Mouse (Mus musculus) heart, postnatal 25 days (tissue): ENCODE measurements around the gene B3galt5. TPM values are rescaled to one million over a fixed set of nuclear protein-coding genes. Genes with fewer than 3 reads are reported as not detected.
"Not testable (repeated sequence)": the region's sequence is repeated elsewhere in the genome, so short reads cannot be mapped to it uniquely, and the experiment has no call there.

ENCODE experiments used
- DNase-seq: peaks from one replicate; pipeline ENCODE4 v3.0.0; 2022; ENCODE audit warnings: low spot score
- intact Hi-C: fragments of 180-260 bp; cut with DNase I; formaldehyde crosslinking; loops from one replicate; pipeline ENCODE4 v1.15.1; 2025
- total RNA-seq, 2 experiments: library from RNA; stranded (reverse); gene quantifications; 2 replicates each; pipeline ENCODE4 v1.2.3; 2021

Gene B3galt5
- total RNA-seq, 2 experiments from 2014 or later: not detected

GRCm38 (mm10) chr16:96326110-96326999 lies 90.8 kb downstream of the B3galt5 start:
- DNase-seq: no peak
- intact Hi-C loops: loop anchor here (5.0 kb wide), 1 partner anchor 74 kb away; no protein-coding TSS in a partner anchor

DNA sequence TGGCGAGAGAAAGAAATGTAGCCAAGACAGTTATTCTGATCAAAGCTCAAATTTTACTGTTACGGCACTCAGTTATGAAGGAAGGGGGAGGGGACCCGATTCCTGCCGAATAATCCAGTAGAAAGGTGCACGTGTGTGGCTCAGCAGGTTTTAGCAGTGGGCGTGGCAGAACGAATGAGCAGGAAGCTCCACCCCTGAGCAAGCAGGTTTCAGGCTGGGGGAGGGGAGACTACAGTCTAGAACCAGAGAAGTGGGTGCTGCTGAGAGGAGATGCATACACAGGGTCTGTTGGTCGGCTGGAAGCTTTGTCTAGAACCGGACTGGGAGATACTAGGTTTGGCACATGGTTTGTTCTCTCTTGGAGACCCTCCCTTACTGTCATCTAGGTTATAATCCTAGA lies 91.7 kb downstream of the B3galt5 start:
- intact Hi-C loops: loop anchor here (5.0 kb wide), 1 partner anchor 75 kb away; no protein-coding TSS in a partner anchor
- not testable (repeated sequence) for DNase-seq

DNA sequence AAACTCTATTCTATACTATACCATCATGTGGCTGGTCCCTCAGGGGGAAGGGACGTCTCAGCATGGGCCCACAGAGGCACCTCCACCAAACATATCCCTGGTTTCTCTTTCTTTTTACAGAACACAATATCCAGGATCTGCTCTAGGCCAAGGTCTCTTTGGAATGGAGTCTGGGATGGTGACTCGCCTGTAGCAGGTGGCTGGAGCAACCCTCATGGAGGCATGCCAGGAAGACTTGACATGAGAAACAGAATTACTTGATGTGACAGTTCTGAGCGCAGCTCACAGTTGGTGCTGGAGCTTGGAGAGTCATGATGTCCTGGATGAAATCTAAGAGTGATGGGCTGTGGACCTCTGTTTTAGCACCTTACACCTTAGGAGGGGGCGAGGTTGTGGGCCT lies 104.0 kb downstream of the B3galt5 start:
- intact Hi-C loops: no loop called here
- DNase-seq: no peak

- DNase-seq: no peak
- intact Hi-C loops: loop anchor here (1.0 to 5.0 kb wide), 2 partner anchors 111 to 184 kb away; no protein-coding TSS in a partner anchor
These were observed 105.7 kb downstream of the B3galt5 start for GRCm38 (mm10) chr16:96341269-96341668.

GRCm38 (mm10) chr16:96341945-96342344 lies 106.3 kb downstream of the B3galt5 start:
- DNase-seq: no peak
- intact Hi-C loops: loop anchor here (1.0 to 5.0 kb wide), 2 partner anchors 112 to 185 kb away; no protein-coding TSS in a partner anchor

DNA sequence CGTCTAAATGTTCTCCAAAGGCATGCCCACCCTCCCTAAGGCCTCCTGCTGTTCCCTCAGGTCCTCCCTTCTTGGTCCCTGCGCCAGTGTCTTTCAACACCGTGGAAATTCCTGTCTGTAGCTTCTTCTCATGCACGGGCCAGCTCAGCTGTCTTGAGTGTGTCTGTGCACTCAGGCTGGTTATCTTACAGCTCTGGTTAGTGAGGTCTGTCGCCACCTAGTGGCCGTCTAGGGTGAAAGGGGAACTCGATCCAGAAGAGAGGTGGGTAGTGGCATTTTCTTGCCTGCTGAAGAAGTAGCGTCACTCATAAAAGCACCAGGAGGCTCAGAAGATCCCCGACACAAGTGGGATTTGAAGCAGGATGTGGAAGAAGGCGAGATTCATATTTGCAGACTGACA lies 109.5 kb downstream of the B3galt5 start:
- intact Hi-C loops: loop anchor here (5.0 kb wide), 1 partner anchor 298 kb away; no protein-coding TSS in a partner anchor
- DNase-seq: peak; percentile 19

GRCm38 (mm10) chr16:96348070-96348469 lies 112.5 kb downstream of the B3galt5 start:
- DNase-seq: no peak
- intact Hi-C loops: loop anchor here (5.0 kb wide), 1 partner anchor 301 kb away; no protein-coding TSS in a partner anchor

DNA sequence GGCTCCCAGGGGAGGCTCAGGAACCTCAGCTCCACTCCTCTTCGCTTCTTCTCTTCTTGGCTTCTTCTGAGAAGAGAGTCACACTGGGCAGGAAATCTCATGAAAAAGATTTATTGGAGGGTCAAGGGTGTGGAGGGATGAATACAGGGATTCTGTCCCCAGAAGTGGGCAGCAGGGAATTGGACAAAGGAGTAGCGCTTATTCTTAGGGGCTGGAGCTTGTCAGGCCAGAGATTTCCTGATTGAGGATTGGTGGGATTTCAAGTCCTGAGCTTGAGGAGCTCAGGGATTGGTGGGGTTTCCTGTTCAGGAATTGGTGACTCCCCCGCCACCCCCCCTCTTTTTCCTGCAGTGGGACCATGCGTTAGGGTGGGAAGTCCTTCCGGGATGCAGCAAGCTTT lies 113.2 kb downstream of the B3galt5 start:
- no peak for DNase-seq
- intact Hi-C loops: loop anchor here (5.0 kb wide), 1 partner anchor 301 kb away; no protein-coding TSS in a partner anchor

- DNase-seq: no peak
- intact Hi-C loops: loop anchor here (10.0 kb wide), 1 partner anchor 463 kb away; no protein-coding TSS in a partner anchor
These were observed 115.9 kb downstream of the B3galt5 start for GRCm38 (mm10) chr16:96351520-96351919.

GRCm38 (mm10) chr16:96353296-96353896 lies 117.8 kb downstream of the B3galt5 start:
- DNase-seq: no peak
- intact Hi-C loops: loop anchor here (10.0 kb wide), 1 partner anchor 461 kb away; no protein-coding TSS in a partner anchor

- no peak for DNase-seq
- intact Hi-C loops: loop anchor here (10.0 kb wide), 1 partner anchor 461 kb away; no protein-coding TSS in a partner anchor
These were observed 118.4 kb downstream of the B3galt5 start for GRCm38 (mm10) chr16:96353996-96354395.

DNA sequence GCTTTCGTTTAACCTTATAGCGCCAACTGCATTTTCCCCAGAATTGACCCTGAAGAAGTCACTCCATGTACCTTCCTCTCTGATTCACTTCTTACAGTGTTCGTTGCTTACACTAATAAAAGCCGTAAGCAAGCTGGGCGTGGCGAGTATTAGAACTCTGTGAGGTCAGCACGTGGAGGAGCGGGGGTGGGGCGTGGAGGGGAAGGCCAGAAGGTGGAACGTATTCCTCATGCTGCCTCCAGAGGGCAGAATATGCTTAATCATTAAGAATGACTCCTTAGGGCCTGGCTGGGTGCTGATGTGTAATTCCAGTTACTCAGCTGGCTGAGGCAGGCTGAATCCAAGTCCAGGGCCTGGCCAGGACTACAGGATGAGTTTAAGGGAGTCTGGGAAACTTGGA lies 122.3 kb downstream of the B3galt5 start:
- DNase-seq: peak; percentile 20
- intact Hi-C loops: loop anchor here (1.0 to 10.0 kb wide), 3 partner anchors 254 to 457 kb away; no protein-coding TSS in a partner anchor

DNA sequence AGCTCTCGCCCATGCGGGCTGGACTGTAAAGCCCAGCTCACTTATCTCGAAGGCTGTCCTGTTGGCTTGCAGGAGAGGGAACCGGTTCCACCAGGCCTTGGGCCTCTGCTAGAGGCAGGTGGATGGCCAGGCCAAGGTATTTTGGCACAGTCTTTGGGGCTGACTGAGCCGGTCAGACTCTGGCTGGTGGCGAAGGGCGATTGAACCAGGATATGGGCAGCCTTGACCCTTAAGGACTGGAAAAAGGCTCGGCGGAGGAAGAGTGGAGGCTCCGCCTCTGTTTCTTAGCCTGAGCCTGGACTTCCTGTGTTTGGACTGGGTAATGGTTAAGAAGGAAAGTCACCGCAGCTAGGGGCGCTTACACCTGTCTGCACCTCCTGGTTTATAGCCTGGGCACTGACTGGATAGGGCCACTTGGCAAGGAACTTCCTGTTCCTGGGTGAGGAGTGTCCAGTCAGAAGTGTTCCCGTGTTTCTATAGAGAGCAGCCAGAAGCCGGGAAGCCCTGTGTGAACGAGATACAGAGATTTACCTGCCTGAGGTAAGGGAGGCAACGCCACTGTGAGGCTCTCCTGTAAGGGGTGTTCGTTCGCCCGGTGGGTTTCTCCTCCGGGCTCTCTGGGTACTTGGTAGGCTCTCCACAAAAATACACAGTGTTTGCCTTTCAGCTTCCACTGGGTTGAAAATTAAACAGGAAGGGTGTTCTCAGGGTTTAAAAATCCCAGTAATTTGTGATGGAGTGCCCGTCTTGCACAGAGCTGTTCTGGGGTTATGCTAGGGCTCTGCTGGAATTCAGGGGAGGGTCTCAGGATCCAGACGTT lies 125.9 kb downstream of the B3galt5 start:
- intact Hi-C loops: no loop called here
- no peak for DNase-seq

DNA sequence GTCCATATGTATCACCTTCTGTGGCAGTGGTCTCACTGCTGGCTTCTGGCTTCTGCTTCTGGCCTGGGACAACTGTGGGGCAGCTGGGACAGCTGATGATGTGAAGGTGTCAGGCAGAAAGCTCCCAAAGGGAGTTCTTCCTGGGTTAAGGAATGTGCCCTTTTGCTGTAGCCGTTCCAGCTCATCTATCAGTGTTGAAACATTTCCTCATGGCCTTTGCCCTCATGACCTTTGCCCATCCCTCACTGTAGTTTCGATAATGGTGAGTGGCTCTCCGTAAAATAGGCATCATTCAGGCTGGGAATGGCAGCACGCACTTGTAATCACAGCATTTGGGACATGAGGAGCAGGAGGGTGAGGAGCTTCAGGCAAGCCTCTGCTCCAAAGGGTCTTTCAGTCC lies 127.3 kb downstream of the B3galt5 start:
- intact Hi-C loops: no loop called here

DNA sequence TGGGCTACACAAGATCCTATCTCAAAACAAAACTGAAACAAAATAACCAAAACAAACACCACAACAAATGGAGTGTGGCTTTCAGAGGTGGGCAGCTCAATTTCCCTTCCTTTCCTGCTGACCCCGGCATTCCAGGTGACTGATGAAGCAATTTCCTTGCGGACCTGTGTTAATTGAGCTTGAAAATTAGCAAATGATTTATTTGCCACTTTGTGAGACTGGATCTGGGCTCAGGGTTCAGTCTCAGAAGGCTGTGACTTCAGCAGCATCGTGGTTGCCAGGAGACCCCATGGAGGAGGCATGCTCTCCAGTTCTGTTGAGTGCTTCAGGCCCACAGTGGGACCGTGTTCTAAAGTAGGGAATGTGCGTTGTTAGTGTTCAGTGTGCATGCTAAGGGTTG lies 127.7 kb downstream of the B3galt5 start:
- DNase-seq: no peak
- intact Hi-C loops: no loop called here

More for the DNA sequence above, 127.3 kb downstream of the B3galt5 start:
- DNase-seq: no peak

- intact Hi-C loops: no loop called here
- DNase-seq: no peak
These were observed 129.3 kb downstream of the B3galt5 start for GRCm38 (mm10) chr16:96364870-96365269.
